Mouse (Mus musculus) stomach, embryonic 15.5 days (tissue): ENCODE results near the gene Slc4a5. TPM values are rescaled to one million over a fixed set of nuclear protein-coding genes. Genes with fewer than 3 reads are reported as not detected.

Experiments used
- ATAC-seq: fragments of 200-750 bp; cut with Nextera tagmentation; 2 replicates; pipeline ENCODE4 v1.8.0; 2017; ENCODE audit warnings: low read depth, moderate number of reproducible peaks, moderate TSS enrichment; ENCODE audit not compliant: insufficient read depth, low FRiP score
- H3K27ac ChIP-seq: fragments of 300-500 bp; sonication (generic); 2 replicates; pipeline ENCODE4 v1.5.1; 2015; ENCODE audit warnings: mild to moderate bottlenecking, inconsistent platforms
- H3K27me3 ChIP-seq: fragments of 300-500 bp; sonication (generic); replicated peaks from 2 replicates; pipeline ENCODE4 v1.6.1; 2015; ENCODE audit warnings: inconsistent platforms
- H3K36me3 ChIP-seq: fragments of 300-500 bp; sonication (generic); 2 replicates; pipeline ENCODE4 v1.6.1; 2015; ENCODE audit warnings: inconsistent platforms
- H3K4me1 ChIP-seq: fragments of 300-500 bp; sonication (generic); 2 replicates; pipeline ENCODE4 v1.6.1; 2015; ENCODE audit warnings: inconsistent platforms
- H3K4me2 ChIP-seq: fragments of 300-500 bp; sonication (generic); 2 replicates; pipeline ENCODE4 v1.6.1; 2015; ENCODE audit warnings: mild to moderate bottlenecking, inconsistent platforms
- H3K4me3 ChIP-seq: fragments of 300-500 bp; sonication (generic); replicated peaks from 2 replicates; pipeline ENCODE4 v1.5.1; 2015; ENCODE audit warnings: inconsistent platforms
- H3K9ac ChIP-seq: fragments of 300-500 bp; sonication (generic); 2 replicates; pipeline ENCODE4 v1.6.1; 2015; ENCODE audit warnings: inconsistent platforms
- H3K9me3 ChIP-seq: fragments of 300-500 bp; sonication (generic); 2 replicates; pipeline ENCODE4 v1.6.1; 2016; ENCODE audit warnings: inconsistent platforms
- WGBS: fragments of 180-500 bp; shearing (Covaris S2); methylation state at CpG from one replicate; pipeline ENCODE4 v1.1.7; 2015; 5-methylcytosine and 5-hydroxymethylcytosine counted together
- polyA plus RNA-seq: library from polyadenylated mRNA; unstranded; fragments of >200 nt; fragmentation: Nextera tagmentation; extraction: Ambion mirVana; gene quantifications from 2 replicates; pipeline ENCODE4 v1.2.1, GENCODE M21; 2015

Gene Slc4a5
- polyA plus RNA-seq, result 0.26 and 0.40 TPM in 2 replicates

GRCm38 (mm10) chr6:83219814-83220213 is at the start of gene Slc4a5:
Gene Slc4a5, plus strand, starts transcription at chr6:83219828.
- 45% methylated on average over 3 of the region's 3 CpGs for WGBS
- Histone ChIP-seq H3K9me3 (no peaks in the 10 kb centered on the region), H3K4me2 (no peak within 1 kb of the TSS), H3K27me3 (no peaks in the 10 kb centered on the region), H3K9ac (no peak within 1 kb of the TSS), H3K27ac (no peak within 1 kb of the TSS), H3K36me3 (no peaks in the 10 kb centered on the region), H3K4me1 (no peaks in the 10 kb centered on the region), H3K4me3 (no peak within 1 kb of the TSS)
- peak; percentile 47; the same call in 1 of the 2 replicates for ATAC-seq

- WGBS, result 65% methylated on average over 5 of the region's 5 CpGs
These were observed 49.8 kb upstream of the Slc4a5 start for GRCm38 (mm10) chr6:83169872-83170271.

GRCm38 (mm10) chr6:83171063-83171462 is 48.6 kb upstream of the Slc4a5 start:
- no peaks in the 10 kb centered on the region for H3K27me3 ChIP-seq
- H3K9me3 ChIP-seq, result no peaks in the 10 kb centered on the region
- no peak for ATAC-seq
- no peak overlapping the region for H3K4me2 ChIP-seq
- H3K27ac ChIP-seq, result no peak overlapping the region
- H3K4me1 ChIP-seq, result peaks cover 12% of the 10 kb centered on the region
- 84% methylated on average over 5 of the region's 5 CpGs for WGBS
- H3K36me3 ChIP-seq, result peaks cover 4% of the 10 kb centered on the region; the same call in 1 of the 2 replicates
- H3K4me3 ChIP-seq, result no peak overlapping the region
- no peak overlapping the region for H3K9ac ChIP-seq

More at GRCm38 (mm10) chr6:83169872-83170271, 49.8 kb upstream of the Slc4a5 start:
- Histone ChIP-seq H3K27ac (no peak overlapping the region), H3K4me3 (no peak overlapping the region), H3K27me3 (no peaks in the 10 kb centered on the region), H3K4me2 (no peak overlapping the region), H3K36me3 (peaks cover 4% of the 10 kb centered on the region; the same call in 1 of the 2 replicates), H3K9ac (no peak overlapping the region), H3K9me3 (no peaks in the 10 kb centered on the region), H3K4me1 (peaks cover 12% of the 10 kb centered on the region)
- ATAC-seq, result no peak

DNA sequence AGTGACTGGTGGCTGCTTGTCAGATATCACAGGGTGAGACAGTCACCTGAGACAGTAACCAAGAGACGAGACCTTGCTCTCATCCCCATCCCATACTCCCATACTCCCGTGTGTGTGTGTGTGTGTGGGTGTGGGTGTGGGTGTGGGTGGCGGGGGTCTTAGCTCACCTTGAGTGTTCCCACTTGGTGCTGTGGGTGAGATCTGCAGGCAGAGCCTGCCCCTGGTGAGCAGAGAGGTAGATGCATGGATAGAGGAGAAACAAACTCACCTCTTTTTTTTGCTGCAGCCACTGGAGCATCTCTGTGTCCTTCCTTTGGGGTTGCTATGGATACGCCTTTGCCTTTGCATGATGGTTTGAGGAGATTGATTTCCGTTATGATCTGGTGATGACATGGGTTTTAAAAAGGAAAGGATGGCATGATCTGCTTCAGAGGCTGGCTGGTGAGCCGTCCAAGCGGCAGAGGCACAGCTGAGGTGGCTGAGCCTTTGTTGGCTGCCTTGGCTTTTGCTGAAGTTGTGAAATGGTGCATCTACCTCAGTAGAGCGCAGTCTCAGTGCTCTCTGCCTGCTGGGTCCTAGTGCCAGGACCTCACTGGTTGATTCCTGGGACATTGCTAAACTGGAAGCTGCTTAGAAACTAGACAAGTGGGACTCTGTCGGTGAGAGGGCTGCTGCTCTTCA is 47.2 kb upstream of the Slc4a5 start:
- no peaks in the 10 kb centered on the region for H3K27me3 ChIP-seq
- no peak overlapping the region for H3K9ac ChIP-seq
- H3K4me2 ChIP-seq, result no peak overlapping the region
- peaks cover 4% of the 10 kb centered on the region; the same call in 1 of the 2 replicates for H3K36me3 ChIP-seq
- 0 out of 2 replicates have a peak, but pooled peaks cover 7% of the 10 kb centered on the region for H3K4me1 ChIP-seq
- H3K4me3 ChIP-seq, result no peak overlapping the region
- WGBS, result 65% methylated on average over 9 of the region's 9 CpGs
- H3K9me3 ChIP-seq, result no peaks in the 10 kb centered on the region
- H3K27ac ChIP-seq, result no peak overlapping the region
- no peak for ATAC-seq

DNA sequence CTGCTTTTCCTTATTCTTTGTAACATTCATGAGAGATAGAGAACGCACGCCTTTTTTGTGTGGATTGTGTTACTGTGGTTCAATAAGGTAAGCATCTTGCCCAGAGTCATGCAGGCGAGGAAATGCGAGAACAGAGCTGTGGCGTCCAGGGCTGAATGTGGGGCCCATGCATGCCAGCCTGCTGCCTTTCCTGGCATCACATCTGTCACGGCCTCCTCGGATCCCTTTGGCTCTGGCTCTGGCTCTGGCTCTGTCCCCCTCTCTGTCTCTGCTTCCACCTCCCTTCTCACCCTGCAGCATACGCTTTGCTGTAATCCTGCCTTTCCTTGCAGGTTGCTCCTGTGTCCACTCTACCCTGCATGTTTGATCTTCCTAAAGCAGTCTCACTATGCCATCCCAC is 43.6 kb upstream of the Slc4a5 start:
- no peaks in the 10 kb centered on the region for H3K27me3 ChIP-seq
- H3K36me3 ChIP-seq, result peaks cover 7% of the 10 kb centered on the region; the same call in 1 of the 2 replicates
- no peaks in the 10 kb centered on the region for H3K9me3 ChIP-seq
- ATAC-seq, result no peak
- peaks cover 9% of the 10 kb centered on the region for H3K4me1 ChIP-seq
- no peak overlapping the region for H3K27ac ChIP-seq
- 84% methylated on average over 8 of the region's 8 CpGs for WGBS
- no peak overlapping the region for H3K9ac ChIP-seq
- no peak overlapping the region for H3K4me2 ChIP-seq
- H3K4me3 ChIP-seq, result no peak overlapping the region

DNA sequence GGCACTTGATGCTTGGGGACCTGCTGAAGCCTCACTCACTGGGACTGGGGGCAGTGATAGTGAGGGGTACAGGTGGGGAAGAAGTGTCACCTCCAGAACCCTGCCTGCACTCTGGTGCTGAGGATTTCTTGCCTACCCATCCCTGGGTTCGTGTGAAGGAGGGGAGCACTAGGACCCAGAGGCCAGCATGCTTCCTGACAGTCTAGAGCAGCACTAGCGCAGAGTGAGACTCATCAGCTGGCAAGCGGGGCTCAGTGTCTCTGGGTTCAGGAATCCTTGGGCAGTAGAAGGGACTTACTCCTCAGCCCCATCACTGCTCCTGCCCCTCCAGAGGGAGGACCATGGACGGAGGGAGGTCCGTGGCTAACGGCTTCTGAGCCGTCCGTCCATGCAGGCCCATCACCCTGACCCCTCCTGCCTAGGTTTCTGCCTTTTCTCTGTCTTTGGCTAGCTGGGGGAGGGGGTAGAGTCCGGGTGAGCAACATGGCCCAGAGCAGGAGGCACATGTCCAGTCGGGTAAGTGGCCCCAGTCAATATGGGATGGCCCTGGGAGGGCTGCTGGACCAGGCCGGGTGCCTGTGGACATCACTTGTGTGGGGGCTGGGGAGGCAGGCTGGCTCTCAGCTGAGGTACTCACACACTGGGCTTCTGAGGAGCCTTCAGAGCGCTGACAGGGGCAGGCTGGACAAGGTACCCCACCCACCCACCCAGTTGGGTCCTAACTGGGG is 40.1 kb upstream of the Slc4a5 start:
- peak overlapping the region; percentile 61 for H3K4me2 ChIP-seq
- H3K9ac ChIP-seq, result peak overlapping the region; percentile 29; the same call in 1 of the 2 replicates
- 0 out of 2 replicates have a peak, but pooled peaks have one; percentile 48 for ATAC-seq
- no peak overlapping the region for H3K27ac ChIP-seq
- no peaks in the 10 kb centered on the region for H3K27me3 ChIP-seq
- H3K36me3 ChIP-seq, result peaks cover 20% of the 10 kb centered on the region
- H3K4me1 ChIP-seq, result peaks cover 9% of the 10 kb centered on the region
- peak overlapping the region; percentile 29 for H3K4me3 ChIP-seq
- H3K9me3 ChIP-seq, result no peaks in the 10 kb centered on the region
- WGBS, result 28% methylated on average over 12 of the region's 12 CpGs

GRCm38 (mm10) chr6:83180605-83181004 is 39.0 kb upstream of the Slc4a5 start:
- no peaks in the 10 kb centered on the region for H3K27me3 ChIP-seq
- no peak overlapping the region for H3K9ac ChIP-seq
- H3K4me3 ChIP-seq, result no peak overlapping the region
- WGBS, result 83% methylated on average over 6 of the region's 6 CpGs
- H3K36me3 ChIP-seq, result peaks cover 22% of the 10 kb centered on the region
- H3K27ac ChIP-seq, result no peak overlapping the region
- no peak for ATAC-seq
- H3K9me3 ChIP-seq, result no peaks in the 10 kb centered on the region
- H3K4me1 ChIP-seq, result peaks cover 9% of the 10 kb centered on the region
- no peak overlapping the region for H3K4me2 ChIP-seq

DNA sequence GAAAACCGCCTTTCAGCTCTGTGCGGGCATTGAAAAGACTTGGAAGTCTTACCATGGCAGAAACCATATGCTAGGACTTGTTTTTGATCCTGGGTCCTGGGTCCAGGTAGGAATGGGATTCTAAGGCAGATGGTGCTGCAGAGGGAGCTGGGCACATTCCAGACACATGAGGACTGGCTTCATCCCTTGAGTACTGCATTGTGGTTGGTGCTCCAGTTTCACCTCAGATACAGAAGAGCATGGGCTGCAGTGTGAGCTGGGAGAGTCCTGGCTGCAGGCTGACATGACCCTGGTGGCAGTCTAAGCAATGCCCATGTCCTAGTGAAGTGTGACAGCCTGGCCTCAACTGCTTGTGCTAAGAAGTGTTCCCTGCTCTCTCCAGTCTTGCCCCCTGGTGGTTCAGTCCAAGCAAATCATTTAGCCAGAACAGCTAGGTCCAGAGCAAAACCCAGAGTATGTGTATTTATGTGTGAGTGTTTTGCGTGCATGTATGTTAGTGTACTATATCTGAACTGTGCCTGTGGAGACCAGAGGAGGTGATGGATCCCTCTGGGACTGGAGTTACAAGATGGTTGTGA is 34.7 kb upstream of the Slc4a5 start:
- WGBS, result 93% methylated on average over 3 of the region's 3 CpGs
- Histone ChIP-seq H3K4me2 (no peak overlapping the region), H3K36me3 (peaks cover 30% of the 10 kb centered on the region), H3K4me1 (peaks cover 4% of the 10 kb centered on the region), H3K27ac (no peak overlapping the region), H3K9me3 (no peaks in the 10 kb centered on the region), H3K4me3 (no peak overlapping the region), H3K9ac (no peak overlapping the region), H3K27me3 (no peaks in the 10 kb centered on the region)
- ATAC-seq, result no peak

DNA sequence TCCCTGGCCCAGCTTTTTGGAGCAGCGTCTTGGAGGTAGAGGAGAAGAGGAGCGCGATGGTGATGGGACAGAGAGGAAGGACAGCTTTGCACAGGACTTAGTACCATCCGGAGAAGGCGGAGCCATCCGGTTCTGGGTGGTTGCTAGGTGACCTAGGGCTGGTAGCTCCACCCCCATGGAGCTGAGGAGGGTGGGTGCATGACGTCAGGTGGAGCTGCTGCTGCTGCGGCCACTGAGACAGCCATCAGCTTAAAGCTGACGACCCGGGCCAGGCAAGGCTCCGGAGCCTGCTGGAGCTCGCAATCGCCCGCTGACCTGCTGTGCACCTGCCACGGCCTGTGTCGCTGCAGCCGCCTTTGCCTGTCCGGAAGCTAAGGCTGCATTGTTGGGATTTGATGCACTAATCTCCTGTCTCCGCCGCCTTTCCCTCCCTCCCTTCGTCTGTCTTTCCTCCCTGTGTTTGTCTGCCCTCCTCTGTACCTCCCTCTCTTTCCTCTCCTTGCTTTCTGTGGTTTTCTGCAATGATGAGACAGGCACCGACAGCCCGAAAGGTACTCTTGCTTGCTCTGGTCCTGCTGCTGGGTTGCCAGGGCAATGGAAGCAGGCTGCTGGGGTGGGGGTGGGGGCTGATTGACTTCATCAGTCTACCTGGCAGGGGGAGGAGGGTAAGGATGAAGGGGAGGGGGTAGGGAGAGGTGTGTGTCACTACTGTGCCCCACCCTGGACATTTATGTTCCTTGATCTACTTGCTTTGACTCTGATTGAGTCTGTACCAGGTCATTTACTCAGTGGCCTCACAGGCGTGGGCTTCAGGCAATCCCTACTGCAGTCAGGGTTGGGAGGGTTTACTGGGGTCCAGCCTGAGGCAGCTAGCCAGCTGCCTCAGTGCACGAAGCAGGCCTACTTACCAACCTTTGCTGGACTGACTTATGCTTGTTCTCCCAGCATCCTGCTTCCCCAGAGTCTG is 33.5 kb upstream of the Slc4a5 start:
- peak overlapping the region; percentile 34 for H3K4me2 ChIP-seq
- no peaks in the 10 kb centered on the region for H3K9me3 ChIP-seq
- H3K27ac ChIP-seq, result no peak overlapping the region
- H3K4me3 ChIP-seq, result 0 out of 2 replicates have a peak overlapping the region, but pooled peaks have one; percentile 9
- WGBS, result 20% methylated on average over 25 of the region's 25 CpGs
- no peak overlapping the region for H3K9ac ChIP-seq
- no peaks in the 10 kb centered on the region for H3K27me3 ChIP-seq
- H3K4me1 ChIP-seq, result peaks cover 2% of the 10 kb centered on the region; the same call in 1 of the 2 replicates
- peak; percentile 61 for ATAC-seq
- H3K36me3 ChIP-seq, result peaks cover 41% of the 10 kb centered on the region

- Histone ChIP-seq H3K27me3 (no peaks in the 10 kb centered on the region), H3K4me3 (no peak overlapping the region), H3K27ac (no peak overlapping the region), H3K4me2 (no peak overlapping the region), H3K4me1 (peaks cover 2% of the 10 kb centered on the region; the same call in 1 of the 2 replicates), H3K36me3 (peaks cover 49% of the 10 kb centered on the region), H3K9me3 (no peaks in the 10 kb centered on the region), H3K9ac (no peak overlapping the region)
- WGBS, result 84% methylated on average over 2 of the region's 2 CpGs
- no peak for ATAC-seq
These were observed 32.7 kb upstream of the Slc4a5 start for GRCm38 (mm10) chr6:83186946-83187345.

DNA sequence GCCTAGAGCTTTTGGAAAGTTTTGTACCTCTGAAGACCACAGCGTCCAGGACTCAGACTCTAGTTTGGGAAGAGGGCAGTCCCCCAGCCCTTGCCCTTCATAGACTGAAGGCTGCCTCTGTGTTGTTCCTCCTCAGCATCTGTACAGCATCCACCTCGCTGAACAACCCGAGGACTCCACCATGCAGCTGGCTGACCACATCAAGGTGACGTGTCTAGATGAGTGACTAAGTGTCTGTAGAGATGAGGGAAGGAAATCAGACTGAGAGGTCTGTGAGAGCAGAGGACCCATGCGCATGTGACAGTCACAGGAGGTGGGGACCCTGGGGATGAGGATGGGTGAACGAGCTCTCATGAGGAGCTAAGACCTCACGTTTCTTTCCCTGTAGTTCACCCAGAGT is 26.1 kb upstream of the Slc4a5 start:
- Histone ChIP-seq H3K4me3 (no peak overlapping the region), H3K27me3 (no peaks in the 10 kb centered on the region), H3K9ac (no peak overlapping the region), H3K4me2 (no peak overlapping the region), H3K27ac (no peak overlapping the region), H3K4me1 (no peaks in the 10 kb centered on the region), H3K36me3 (peaks cover 86% of the 10 kb centered on the region), H3K9me3 (no peaks in the 10 kb centered on the region)
- ATAC-seq, result no peak
- WGBS, result 91% methylated on average over 7 of the region's 7 CpGs
